Mouse (Mus musculus) layer of hippocampus, postnatal 10 days (tissue): ENCODE data around the gene Anapc15-ps. TPM values are rescaled to one million over a fixed set of nuclear protein-coding genes. Genes with fewer than 3 reads are reported as not detected.
A peak's percentile ranks its signal among the peaks of the same experiment; 100 is the strongest.

Experiments
- DNase-seq, 2 experiments: peaks; one replicate each; pipeline ENCODE4 v3.0.0; 2021; ENCODE audit warnings: low spot score in 2 of 2
- total RNA-seq, 2 experiments: library from RNA; stranded (reverse); gene quantifications; 2 replicates each; pipeline ENCODE4 v1.2.3; 2021

The Anapc15-ps gene
- total RNA-seq, 2 experiments from 2014 or later, result not detected

GRCm38 (mm10) chr10:95691347-95691746 lies 18.1 kb upstream of the Anapc15-ps start:
- DNase-seq, result no peak

- no peak for DNase-seq
Observed at GRCm38 (mm10) chr10:95689833-95690232, 16.6 kb upstream of the Anapc15-ps start.

GRCm38 (mm10) chr10:95689058-95689457 lies 15.8 kb upstream of the Anapc15-ps start:
- no peak for DNase-seq

GRCm38 (mm10) chr10:95687558-95688141 lies 14.4 kb upstream of the Anapc15-ps start:
- no peak for DNase-seq

GRCm38 (mm10) chr10:95686041-95686440 lies 12.8 kb upstream of the Anapc15-ps start:
- DNase-seq, result no peak

- no peak for DNase-seq
Observed at GRCm38 (mm10) chr10:95684782-95685555, 11.7 kb upstream of the Anapc15-ps start.

- no peak for DNase-seq
Observed at GRCm38 (mm10) chr10:95684250-95684649, 11.0 kb upstream of the Anapc15-ps start.

- DNase-seq, result no peak
Observed at GRCm38 (mm10) chr10:95683735-95684134, 10.5 kb upstream of the Anapc15-ps start.

- no peak for DNase-seq
Observed at GRCm38 (mm10) chr10:95682964-95683363, 9.7 kb upstream of the Anapc15-ps start.

- no peak for DNase-seq
Observed at GRCm38 (mm10) chr10:95682091-95682740, 9.0 kb upstream of the Anapc15-ps start.

- no peak for DNase-seq
Observed at GRCm38 (mm10) chr10:95681481-95681880, 8.2 kb upstream of the Anapc15-ps start.

GRCm38 (mm10) chr10:95681058-95681440 lies 7.8 kb upstream of the Anapc15-ps start:
- DNase-seq, result no peak

- peak in 1 of 2 experiments; percentile 21 for DNase-seq
Observed at GRCm38 (mm10) chr10:95680153-95681057, 7.2 kb upstream of the Anapc15-ps start.

- DNase-seq, result no peak
Observed at GRCm38 (mm10) chr10:95679131-95679530, 5.9 kb upstream of the Anapc15-ps start.

- DNase-seq, result no peak
Observed at GRCm38 (mm10) chr10:95678661-95679060, 5.4 kb upstream of the Anapc15-ps start.

- DNase-seq, result no peak
Observed at GRCm38 (mm10) chr10:95678241-95678640, 5.0 kb upstream of the Anapc15-ps start.

GRCm38 (mm10) chr10:95677356-95678109 lies 4.3 kb upstream of the Anapc15-ps start:
- peak in 1 of 2 experiments; percentile 33 for DNase-seq

GRCm38 (mm10) chr10:95676991-95677355 lies 3.7 kb upstream of the Anapc15-ps start:
- DNase-seq, result no peak

GRCm38 (mm10) chr10:95676387-95676786 lies 3.1 kb upstream of the Anapc15-ps start:
- DNase-seq, result no peak
